Mouse (Mus musculus) forelimb bud, embryonic 11.5 days (tissue): Measurements from ENCODE around the gene Chrm5.

Experiments used
- DNase-seq: peaks from one replicate; pipeline ENCODE4 v3.0.0-alpha.2; 2012; ENCODE audit warnings: low read depth, low spot score

Gene Chrm5

DNA sequence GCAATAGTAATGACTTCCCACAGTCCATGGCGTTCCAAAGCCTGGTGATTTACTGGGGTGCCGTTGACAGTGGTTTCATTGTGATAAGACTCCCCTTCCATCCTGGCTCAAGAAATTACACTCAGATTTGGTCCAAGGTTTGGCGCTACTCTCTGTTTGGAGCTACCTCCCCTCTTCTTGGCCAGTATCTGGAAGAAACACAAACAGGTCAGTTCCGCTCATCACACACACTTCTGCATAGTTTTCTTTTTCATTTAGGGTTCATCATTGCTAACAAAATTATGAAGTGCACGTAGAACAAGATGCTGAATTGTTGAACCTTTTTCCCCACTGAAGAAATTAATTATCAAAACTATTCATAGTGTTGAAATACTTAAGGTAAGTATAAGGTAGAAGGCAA, at the start of gene Chrm5:
Chrm5 (minus strand) TSS at position 101 of the 400 bp plus-strand sequence.
- no peak for DNase-seq

DNA sequence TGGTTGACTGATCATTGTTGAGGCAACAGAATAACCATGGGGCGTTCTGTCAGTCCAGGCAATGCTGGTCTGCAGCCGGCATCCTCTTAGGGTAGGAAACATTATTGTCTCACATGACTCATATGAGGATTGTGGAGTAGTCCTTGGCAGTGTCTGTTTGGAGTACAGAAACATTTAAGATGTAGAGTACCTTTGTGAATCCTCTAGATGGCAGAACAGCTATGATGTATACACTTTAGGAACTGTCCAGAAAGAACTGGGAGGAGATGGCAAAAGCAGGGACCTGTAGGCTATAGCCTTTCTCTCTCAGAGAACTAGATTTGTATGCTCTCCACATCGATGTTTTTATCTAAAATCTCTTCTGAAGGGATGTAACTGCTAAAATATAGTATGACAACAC, 46.4 kb upstream of the Chrm5 start:
- no peak for DNase-seq

DNA sequence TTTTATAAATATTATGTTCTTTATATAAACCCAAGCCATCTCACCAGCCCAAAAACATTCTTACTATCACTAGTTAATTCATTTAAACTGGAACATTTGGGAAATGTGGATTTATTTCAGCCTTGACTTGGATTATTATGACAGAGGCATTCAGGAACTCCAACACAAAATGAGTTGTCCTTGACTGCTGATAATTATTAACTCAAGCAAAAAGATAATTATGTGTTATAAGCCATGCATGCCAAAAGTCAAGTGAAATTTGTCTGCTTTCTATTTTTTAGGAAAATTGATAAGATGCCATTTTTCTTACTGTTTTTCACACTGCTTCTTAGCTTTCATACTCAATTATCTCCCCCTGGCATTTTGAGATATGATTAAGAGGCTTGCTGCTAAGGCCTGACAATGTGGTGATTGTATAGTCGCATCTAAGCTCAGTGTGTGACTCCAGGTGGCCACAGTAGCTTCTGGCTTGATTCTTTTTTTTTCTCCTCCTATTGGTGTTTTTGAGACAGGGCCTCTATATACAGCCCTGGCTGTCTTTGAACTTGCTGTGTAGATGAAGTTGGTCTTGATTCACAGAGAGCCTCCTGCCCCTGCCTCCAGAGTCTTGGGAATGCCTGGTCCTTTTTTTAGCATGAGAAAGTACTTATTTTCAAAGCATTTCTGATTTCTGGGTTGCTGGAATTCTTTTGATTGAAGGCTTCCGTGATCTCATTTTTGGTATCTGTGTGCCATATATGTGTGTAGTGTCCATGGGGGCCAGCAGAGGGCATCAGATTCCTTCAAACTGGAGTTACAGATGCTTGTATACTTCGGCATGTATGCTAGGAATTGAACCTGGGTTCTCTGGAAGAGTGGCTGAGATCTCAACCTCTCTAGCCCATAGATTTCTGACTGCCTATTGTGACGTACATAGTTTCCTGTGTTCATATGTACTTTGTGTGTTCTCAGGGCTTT, 40.2 kb upstream of the Chrm5 start:
- no peak for DNase-seq

DNA sequence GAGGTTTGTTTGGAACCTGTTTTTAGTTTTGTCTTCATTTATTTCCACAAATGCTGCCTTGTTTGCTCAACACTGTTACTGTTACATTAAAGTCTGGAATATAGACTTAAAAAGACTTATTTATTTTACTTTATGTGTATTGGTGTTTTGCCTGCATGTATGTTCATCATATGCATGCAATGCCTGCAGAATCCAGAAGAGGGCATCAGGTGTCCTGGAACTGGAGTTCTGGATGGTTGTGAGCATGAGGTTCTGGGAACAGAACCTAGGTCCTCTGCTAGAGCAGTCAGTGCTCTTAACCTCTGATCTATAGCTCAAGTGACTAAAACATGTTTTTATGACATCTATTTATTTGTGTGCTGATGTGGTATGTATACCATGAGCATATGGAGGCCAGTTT, 38.0 kb upstream of the Chrm5 start:
- DNase-seq, result no peak

DNA sequence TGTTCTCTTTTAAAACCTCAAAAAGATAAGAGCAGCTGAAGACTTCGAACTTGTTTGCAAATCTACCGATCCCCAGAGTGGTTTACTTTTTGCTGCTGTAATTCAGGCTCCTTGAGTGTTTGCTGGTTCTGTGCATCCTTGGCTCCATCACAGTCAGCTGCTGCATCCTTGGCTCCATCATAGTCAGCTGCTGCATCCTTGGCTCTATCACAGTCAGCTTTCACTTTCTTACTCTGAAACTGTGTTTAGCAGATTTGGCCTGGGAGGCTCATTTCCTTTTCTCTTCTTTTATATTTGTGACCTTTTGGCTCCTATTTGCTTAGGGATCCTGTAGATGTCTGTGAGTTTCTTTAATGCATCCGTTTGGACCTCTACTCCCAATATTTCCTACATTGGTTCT, 36.6 kb upstream of the Chrm5 start:
- DNase-seq, result no peak

DNA sequence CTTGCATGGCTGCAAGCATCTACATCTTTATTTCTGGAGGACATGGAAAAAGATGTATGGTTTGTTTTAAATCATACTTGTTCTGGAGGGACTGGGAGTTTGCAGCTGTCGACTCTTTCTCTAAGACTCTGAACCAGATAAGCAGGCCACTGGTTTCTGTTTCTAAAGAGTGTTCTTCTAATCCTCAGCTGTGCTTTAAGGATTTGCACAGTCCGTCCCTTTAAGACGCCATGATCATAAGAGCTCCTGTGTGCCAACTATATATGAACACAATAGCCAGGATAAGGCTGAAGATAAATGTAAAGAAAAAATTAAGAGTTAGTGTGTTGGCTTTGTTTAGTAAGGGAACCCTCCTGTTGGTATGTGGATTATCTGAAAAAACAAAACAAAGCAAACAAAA, 36.2 kb upstream of the Chrm5 start:
- no peak for DNase-seq

DNA sequence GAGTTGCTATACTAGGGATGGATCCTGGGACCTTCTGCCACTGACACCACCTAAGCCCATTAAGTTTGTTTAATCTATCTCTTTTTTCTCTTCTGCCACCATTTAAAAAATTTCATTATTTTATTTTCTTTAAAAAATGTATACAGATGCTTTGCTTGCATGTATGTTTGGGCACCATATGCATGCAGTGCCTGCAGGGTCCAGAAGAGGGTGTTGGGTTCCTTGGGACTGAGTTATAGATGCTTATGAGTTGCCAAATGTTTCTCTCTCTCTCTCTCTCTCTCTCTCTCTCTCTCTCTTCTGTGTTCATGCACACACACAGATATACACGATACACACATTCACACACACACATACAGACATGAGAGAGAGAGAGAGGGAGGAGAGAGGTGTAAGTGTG, 32.5 kb upstream of the Chrm5 start:
- DNase-seq, result no peak

DNA sequence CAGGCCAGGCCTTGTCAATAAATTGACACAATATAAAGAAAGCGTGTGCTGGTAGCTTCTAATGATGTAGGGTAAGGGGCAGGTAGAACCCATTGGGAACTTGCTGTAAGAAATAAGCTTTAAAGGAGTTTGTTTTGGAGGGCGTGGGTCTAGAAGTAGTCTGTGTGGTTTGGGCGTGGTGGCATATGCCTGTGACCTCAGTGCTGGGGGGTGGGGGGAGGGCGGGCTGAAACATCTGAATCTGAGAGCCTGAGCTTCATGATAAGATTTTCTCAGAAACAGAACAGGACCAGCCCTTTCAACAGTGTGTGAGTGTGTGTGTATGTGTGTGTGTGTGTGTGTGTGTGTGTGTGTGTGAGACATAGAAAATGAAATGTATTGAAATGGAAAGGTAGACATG, 29.6 kb upstream of the Chrm5 start:
- DNase-seq, result no peak

DNA sequence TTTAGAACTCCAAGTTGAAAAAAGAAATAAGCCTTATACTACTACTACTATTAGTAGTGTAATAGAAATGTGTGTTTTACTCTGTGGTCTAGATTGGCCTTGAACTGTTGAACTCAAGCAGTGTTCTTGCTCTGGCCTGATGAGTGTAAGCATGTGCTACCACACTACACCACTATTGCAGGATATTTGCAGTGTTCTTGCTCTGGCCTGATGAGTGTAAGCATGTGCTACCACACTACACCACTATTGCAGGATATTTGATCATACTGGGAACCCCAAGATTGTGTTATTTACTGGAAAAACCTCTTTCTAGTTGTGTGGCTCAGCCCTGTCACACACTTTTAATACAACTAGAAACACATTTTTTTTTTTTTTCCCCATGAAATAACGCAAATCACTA, 26.9 kb upstream of the Chrm5 start:
- no peak for DNase-seq

DNA sequence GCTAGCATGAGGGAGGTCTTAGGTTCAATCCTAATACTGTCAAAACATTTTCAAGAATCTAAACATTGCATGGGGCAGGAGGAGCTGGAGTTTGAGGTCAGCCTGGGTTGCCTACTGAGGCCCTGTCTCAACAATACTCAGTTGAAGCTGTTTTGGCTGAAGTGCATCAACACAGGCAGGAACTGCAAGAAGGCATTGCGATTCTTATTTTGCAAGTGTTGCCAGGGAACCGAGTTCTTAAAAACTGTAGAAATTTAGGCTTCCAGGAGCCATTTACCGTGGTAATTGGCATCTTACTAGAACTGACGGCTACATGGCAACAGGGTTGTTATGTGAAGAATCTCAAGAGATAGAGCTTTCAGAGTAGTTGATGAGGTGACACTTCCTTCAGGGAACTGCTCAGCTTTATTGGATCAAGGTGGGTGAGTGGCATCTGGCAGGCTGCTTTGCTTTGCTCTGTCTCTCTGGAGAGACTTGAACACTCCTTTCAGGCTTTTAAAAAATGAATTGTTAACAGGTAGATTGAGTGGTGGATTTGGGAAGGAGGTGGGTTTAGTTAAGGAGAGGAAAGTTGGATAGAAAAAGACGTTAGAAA, 26.4 kb upstream of the Chrm5 start:
- peak; percentile 14 for DNase-seq

DNA sequence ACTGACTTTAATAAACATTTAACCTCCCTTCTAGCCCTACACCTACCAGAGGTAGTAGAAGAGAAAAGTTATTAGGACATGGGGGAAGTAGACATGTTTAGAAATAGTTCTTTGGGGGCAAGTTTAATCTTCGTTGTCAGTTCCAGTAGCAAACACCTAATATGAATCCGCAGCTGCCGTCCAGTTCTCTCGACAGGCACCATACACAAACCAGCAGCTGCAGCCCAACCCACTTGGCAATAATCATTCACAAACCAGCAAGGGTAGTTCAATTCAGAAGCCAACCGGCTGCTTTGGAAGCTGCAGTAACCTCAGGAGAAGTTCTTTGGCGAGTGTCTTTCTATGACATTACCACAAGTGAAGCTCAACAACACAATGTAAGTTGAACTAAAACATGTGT, 23.4 kb upstream of the Chrm5 start:
- no peak for DNase-seq

DNA sequence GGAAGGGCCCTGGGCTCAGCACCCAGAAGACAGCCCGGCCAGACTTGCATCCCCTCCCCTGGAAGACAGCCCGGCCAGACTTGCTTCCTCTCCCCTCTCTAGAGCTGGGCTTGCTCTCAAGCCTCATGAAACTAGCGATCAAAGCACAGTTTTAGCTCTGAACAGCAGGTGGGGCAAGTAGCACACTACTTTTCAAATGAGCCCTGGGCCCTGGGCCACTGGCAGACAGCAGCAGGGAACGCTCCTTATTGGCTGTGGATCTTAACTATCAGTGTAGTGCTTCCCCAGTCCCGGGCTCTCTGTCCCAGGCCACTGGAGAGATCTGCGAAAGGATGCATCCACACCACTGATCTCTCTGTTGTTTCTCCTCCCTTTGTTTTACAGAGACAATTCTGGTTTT, 20.6 kb upstream of the Chrm5 start:
- peak; percentile 57 for DNase-seq

DNA sequence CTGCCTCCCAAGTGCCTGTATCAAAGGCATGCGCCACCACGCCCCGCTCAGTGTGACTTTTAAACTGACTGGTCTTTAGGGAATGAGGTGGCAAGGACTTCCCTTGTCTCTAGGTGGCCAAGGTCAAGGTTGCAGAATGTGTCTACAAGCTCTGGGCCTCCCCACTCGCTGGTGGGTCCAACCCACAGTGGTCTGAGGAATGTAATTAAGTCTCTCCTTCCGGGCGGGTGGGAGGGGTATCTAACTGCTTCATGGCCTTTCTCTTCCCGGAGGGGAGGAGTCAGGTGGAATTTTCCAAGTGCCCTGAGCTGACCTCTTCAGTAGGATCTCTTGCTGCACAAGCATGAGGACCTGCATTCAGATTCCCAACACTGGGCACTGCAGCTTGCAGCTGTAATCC, 17.3 kb upstream of the Chrm5 start:
- DNase-seq, result no peak

DNA sequence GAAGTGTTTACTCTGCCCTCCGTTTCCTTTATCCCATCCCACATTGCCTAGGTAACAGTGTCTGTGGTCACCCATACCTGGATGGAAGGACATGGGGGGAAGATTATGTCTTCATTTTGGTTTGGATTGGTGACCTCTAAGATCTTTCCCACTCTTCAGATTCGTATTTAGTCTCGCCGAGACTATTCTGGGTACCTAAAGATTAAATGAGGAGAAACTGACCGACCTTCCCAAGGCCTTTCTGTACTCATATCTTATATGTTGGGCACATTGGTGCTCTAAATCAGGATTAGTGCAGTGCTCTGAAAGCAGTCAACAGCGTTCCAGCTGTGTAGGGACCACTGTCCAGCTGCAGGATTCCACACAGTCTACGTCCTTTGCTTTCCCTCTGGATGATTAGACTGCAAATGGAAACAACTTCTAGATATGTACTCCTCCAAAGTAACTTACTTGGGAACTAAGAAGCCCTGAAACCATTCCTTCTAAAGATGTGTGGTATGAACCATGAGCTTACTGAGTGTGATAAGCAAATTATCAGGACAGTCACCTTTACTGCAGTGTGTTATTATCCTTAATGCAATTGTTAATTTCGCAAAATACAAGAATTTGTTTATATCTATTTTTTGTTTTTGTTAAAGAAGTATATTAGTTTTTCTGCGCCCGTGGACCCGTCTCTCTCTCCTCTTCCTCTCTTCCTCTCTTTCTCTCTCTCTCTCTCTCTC, 13.1 kb upstream of the Chrm5 start:
- DNase-seq, result no peak

DNA sequence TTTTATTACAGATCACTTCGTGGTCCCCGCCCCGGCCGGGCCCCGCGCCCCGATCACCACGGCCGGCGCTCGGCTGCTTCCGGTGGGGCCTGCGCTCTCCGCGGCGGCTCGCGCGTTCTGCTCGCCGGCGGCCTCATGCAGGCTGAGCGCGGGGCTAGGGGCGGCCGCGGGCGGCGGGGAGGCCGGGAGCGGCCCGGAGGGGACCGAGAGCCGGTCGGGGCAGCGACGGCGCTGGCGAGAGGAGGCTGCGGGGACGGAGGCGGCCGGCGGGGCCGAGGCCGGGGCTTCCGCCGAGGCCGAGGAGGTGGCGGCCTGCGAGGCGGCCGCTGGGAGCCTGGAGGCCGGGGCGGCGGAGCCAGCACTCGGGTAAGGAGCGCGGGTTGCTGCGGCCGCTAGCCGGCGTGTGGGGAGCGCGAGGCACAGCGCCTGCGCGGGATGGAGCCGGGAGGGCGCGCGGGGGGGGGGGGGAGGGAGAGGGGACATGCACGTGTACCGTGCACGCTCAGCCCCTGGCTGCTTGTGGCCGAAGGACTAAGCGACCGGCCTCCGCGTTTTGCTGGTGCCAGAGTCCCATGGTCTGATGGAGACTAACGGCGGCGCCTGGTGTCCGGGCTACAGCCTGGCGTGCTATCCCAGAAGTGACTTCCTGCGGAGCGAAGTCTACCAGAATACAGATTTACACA, 12.4 kb upstream of the Chrm5 start, which contains the start of gene Aven:
Aven (plus strand) TSS at position 109 of the 683 bp plus-strand sequence.
- DNase-seq, result peak; percentile 79

DNA sequence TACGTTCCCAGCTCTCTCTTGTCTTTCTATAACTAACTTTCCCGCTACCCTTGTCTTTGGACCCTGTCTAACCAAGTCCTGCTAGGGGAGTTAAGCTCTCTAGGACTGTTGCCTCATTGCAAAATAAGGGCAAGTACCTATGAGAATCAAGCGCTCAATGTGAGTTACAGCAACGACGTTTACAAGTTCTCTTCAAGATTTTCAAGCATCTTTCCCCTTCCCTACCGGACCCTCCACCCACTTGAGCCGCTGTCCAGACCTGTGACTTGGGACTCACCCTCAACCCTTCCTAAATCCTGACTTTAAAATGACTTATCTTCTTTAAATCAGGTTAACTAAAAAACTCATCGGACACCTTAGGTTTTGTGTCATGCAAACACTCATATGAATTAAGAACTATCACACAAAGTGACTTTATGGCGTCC, 11.9 kb upstream of the Chrm5 start:
- DNase-seq, result peak; percentile 44

DNA sequence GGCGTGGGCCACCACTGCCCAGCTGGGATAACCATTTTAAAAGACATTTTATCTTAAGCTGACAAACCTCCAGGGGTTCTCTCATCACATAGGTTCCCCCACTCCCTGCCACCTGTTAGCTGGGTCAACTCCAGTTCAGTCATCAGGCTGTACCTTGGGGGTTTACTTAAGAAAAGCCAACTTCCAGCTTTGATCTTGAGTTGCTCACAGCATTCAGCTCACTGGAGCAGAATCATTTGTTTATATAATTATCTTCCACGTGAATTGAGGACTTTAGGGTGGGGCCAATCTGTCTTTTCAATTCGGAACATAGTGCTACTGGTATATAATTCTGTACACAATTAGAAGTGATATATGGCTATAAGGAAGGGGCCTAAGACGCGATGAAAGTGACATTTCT, 11.1 kb upstream of the Chrm5 start:
- DNase-seq, result no peak

DNA sequence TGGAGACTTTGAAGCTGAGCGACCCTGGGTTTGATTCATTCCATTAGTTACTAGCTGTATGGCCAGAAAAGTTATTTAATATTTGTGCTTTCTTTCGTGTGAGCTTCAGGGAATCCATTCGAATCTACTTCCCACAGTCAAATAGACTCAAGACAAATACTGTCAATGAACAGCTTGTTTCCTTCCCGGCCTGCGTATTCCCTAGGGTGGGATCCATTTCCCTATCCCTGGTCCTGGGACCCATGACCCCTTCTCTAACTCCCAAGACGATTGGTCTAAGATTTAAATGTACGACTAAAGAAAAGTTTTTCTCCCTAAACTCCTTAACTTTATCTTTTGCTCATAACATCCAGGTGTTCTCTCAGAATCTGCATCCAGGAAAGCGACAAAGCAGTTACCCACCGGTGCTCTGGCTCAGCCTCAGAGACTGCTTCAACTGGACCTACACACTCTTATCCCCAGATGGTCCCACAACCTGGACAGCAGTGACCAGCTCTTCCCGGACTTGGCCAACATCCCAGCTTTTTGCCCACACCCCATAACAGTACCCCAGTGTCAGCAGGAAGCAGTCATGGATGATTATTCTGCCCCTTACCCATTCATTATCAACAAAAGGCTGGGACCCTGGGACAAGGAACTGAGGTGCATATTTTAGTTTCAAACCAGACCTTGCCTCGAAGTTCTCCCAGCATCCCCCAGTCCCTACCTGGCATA, 10.1 kb upstream of the Chrm5 start:
- no peak for DNase-seq

DNA sequence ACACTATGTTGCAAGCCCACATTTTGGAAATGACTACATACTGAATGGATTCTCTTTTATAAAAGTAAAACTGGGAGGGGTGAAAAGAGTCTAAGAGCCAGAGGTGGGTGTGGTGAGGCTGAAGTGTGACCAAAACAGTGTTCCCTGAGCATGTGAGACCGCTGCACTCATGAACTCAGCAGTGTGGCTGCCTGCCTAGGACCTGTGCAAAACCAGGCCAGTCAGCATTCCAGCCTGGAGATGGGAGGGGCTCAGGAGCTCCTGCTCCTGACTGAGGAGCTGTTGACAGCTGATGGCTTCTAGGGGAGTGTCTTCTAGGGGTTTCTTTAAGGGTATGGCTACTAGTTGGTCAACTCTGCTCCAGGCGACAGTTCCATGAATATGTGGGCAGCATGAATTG, 4.3 kb upstream of the Chrm5 start:
- DNase-seq, result no peak

DNA sequence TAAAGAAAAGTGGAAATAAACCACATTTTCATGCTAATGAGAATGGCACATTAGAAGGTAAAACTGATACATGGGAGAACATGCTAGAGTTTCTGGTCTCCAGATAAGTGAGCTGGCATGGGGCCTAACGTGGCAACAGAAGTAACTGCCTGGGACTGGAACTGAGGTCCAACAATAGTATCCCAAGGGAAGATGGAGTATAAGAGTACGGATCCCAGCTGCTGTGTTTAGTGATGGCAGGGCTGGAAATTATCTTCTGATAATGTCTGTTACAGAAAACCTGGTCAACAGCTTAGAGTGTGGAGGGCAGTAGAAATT, 2.7 kb upstream of the Chrm5 start:
- DNase-seq, result no peak

DNA sequence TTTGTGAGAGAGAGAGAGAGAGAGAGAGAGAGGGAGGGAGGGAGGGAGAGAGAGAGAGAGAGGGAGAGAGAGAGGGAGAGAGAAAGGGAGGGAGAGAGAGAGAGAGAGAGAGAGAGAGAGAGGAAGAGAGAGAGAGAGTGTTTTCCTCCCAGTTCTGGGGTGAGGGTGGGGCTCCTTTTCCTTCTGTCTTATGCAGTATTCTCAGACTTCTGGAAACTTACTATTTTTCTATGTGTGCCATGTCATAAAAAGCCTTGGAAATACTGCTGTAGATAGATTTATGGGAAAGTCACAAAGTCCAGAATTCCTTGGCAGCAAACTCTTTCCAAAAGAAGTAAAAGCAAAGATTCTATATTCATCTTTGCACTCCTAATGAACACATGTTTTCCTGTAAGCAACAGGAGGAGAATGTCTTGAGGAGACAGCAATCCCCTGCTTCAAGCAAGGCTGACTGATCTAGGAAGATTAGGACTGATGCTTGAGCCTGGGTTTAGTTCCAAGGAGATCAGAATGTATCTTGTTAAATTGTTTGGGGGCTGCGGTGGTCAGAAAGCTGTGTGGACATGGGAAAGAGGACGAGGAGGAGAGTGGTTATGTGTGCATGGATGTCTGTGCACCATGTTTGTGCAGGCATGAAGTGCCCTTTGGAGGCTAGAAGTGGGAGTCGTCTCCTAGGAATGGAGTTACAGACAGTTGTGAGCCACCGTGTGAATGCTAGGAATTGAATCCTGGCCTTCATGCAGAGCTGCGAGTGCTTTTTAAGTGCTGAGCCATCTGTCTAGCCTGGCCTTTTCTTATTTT, 2.2 kb upstream of the Chrm5 start:
- no peak for DNase-seq
